25 mouse cellular contexts compared by ENCODE assay signal in the genomic region with DNA sequence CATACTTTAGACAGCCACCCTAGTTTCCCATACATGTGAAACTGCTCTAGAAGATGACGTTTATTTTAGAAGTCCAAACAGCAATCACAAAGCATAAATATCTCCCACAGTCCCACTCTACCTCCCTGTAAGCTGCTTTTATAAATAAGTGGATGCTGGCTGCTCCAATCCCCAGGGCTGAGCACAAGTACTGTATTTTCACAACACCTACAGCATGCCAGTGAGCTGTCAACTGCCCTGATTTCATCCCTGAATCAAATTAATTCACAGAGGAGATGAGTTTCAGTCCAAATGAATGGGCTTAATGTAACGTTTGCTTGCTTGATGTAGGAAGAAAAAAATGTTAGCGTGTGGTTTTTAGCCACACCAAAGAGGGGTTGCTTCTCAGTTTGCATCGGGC. TPM values are rescaled to one million over a fixed set of nuclear protein-coding genes. Genes with fewer than 3 reads are reported as not detected.
DNase-seq lines count a peak whose midpoint lies in the region; ATAC-seq and TF ChIP-seq lines count a peak whose summit lies in the region.
"Had no signal": no experiment of that assay in that cellular context is flagged by ENCODE, and none has a peak within 500 bp of the region (broad histone marks: within the 10 kb centered on the region; RNA-seq: fewer than 3 reads in every experiment).

No protein-coding gene starts in this region.

- intact Hi-C loops in left cerebral cortex, postnatal 4 days (cut with DNase I) = no loop called here

- no peaks in the 10 kb centered on the region for H3K27me3 ChIP-seq in Patski
- H3K27me3 ChIP-seq: embryonic facial prominence, embryonic 12.5 days; heart, embryonic 12.5 days; kidney, embryonic 15.5 days; liver, embryonic 15.5 days; midbrain, embryonic 12.5 days had no signal

- no peak for DNase-seq in frontal cortex, postnatal 25 days (ENCODE audit: low spot score in 2 of 2)
- DNase-seq in left cerebral cortex, postnatal 4 days = peak; percentile 13
- DNase-seq in left cerebral cortex, adult 8-10 months (ENCODE audit: low spot score in 2 of 2) = no peak
- DNase-seq in Patski (ENCODE audit: low read depth, low spot score) = no peak
- peak; percentile 42 for DNase-seq in brain, embryonic 14.5 days (ENCODE audit: low read depth)
- no peak for DNase-seq in gastrocnemius, postnatal 25 days
- DNase-seq: adrenal gland, adult 2 months; B cell, adult 2 months; cerebellum, adult 18-20 months; cerebellum, postnatal 25 days; gastrocnemius, postnatal 14 days; heart, adult 18-20 months; heart, postnatal 10 days; kidney, adult 11 months; kidney, postnatal 36 days; liver; right cerebral cortex, postnatal 4 days; thymus, postnatal 14 days had no signal

- TF ChIP-seq POLR2A in brain, embryonic 14.5 days (IDR thresholded peaks at IDR 0.05; ENCODE audit: borderline replicate concordance, extremely low read depth, insufficient read depth, insufficient read length, poor library complexity, severe bottlenecking) = no peak

- CTCF ChIA-PET in Patski (lab: Charles Lee) = interaction anchor here (1.3 kb wide), 1 partner anchor 10 kb away, joined by 5 read pairs; no protein-coding TSS in a partner anchor

- no peak for TF ChIP-seq CTCF in Patski (IDR thresholded peaks at IDR 0.05)
- TF ChIP-seq CTCF in brain, embryonic 14.5 days (IDR thresholded peaks at IDR 0.05; ENCODE audit: borderline replicate concordance, extremely low read depth, insufficient read depth, insufficient read length) = no peak

- ATAC-seq in frontal cortex, adult (ENCODE audit: low TSS enrichment) = peak; percentile 80
- ATAC-seq in Patski = peak; percentile 39
- ATAC-seq: lung, postnatal 0 days had no signal

- POLR2A ChIA-PET in Patski (lab: Charles Lee) = no interaction called here

- in situ Hi-C loops in Patski (cut with MboI; ENCODE audit: low pct_unique_long_range_greater_than_20kb) = no loop called here

RNA-seq across cellular contexts. Expression of a gene that starts 58.2 kb away (rescaled TPM):
- 10 to 100 TPM; 11.8 to 12.5 TPM for total RNA-seq in left cerebral cortex, postnatal 4 days (2021)
- 10 to 100 TPM; 10.9 to 12.4 (median 11.6) TPM for total RNA-seq in left cerebral cortex, adult 8-10 months (2022)
- 6.7 TPM for polyA plus RNA-seq in Patski (2021)
- polyA plus RNA-seq in brain, embryonic 14.5 days (2012; rRNA removed) = 8.4 TPM in 2 replicates
- 1 to 10 TPM; 2.1 to 2.4 TPM for total RNA-seq in gastrocnemius, postnatal 25 days (2021)

Comparison
In these comparisons a context has a peak if more than half of its experiments do, and no peak if none do; other contexts are left out.
1. DNase-seq: peak in left cerebral cortex, postnatal 4 days (single experiment) and brain, embryonic 14.5 days (single experiment); none in frontal cortex, postnatal 25 days (0 of 2), left cerebral cortex, adult 8-10 months (0 of 2), Patski (single experiment) and gastrocnemius, postnatal 25 days (single experiment).